In genomic region chr16:17809711-17810110, GRCm38 (mm10) we compare ENCODE assay signal across 9 mouse cellular contexts. TPM values are rescaled to one million over a fixed set of nuclear protein-coding genes. Genes with fewer than 3 reads are reported as not detected.
DNase-seq lines count a peak whose midpoint lies in the region; ATAC-seq lines count a peak whose summit lies in the region.
"Had no signal": no experiment of that assay in that cellular context is flagged by ENCODE, and none has a peak within 500 bp of the region (broad histone marks: within the 10 kb centered on the region; RNA-seq: fewer than 3 reads in every experiment).

No protein-coding gene starts in this region.

- peaks cover 7% of the 10 kb centered on the region; the same call in 1 of the 2 replicates for H3K36me3 ChIP-seq in kidney, embryonic 14.5 days (ENCODE audit: control insufficient read depth, insufficient read depth, low read length)
- no peaks in the 10 kb centered on the region; the same call in 1 of the 2 replicates for H3K36me3 ChIP-seq in embryonic facial prominence, embryonic 15.5 days

- no peak overlapping the region for H3K4me3 ChIP-seq in kidney, embryonic 14.5 days (ENCODE audit: low read length)
- no peak overlapping the region for H3K4me3 ChIP-seq in embryonic facial prominence, embryonic 15.5 days (replicated peaks)

- intact Hi-C loops in heart, postnatal 10 days (cut with DNase I), result loop anchor here (5.0 kb wide), 1 partner anchor 37 kb away; no protein-coding TSS in a partner anchor

- peaks cover 16% of the 10 kb centered on the region for H3K27me3 ChIP-seq in kidney, embryonic 14.5 days (ENCODE audit: control insufficient read depth, insufficient read depth, low read length)
- peaks cover 12% of the 10 kb centered on the region for H3K27me3 ChIP-seq in embryonic facial prominence, embryonic 15.5 days

- no peak overlapping the region for H3K9ac ChIP-seq in kidney, embryonic 14.5 days (ENCODE audit: low read depth, low read length)
- H3K9ac ChIP-seq in embryonic facial prominence, embryonic 15.5 days, result no peak overlapping the region

- peaks cover 31% of the 10 kb centered on the region for H3K4me1 ChIP-seq in kidney, embryonic 14.5 days (ENCODE audit: control insufficient read depth, insufficient read depth, low read length)
- peaks cover 69% of the 10 kb centered on the region for H3K4me1 ChIP-seq in embryonic facial prominence, embryonic 15.5 days

- 33% methylated on average over 7 of the region's 7 CpGs for WGBS in kidney, embryonic 14.5 days
- 12% methylated on average over 7 of the region's 7 CpGs for whole genome bisulfite sequencing in embryonic facial prominence, embryonic 15.5 days

- H3K9me3 ChIP-seq in kidney, embryonic 14.5 days (ENCODE audit: control insufficient read depth, low read length), result no peaks in the 10 kb centered on the region
- no peaks in the 10 kb centered on the region for H3K9me3 ChIP-seq in embryonic facial prominence, embryonic 15.5 days (replicated peaks)

- H3K4me2 ChIP-seq in kidney, embryonic 14.5 days (replicated peaks; ENCODE audit: low read depth, low read length), result no peak overlapping the region
- H3K4me2 ChIP-seq in embryonic facial prominence, embryonic 15.5 days (replicated peaks), result 0 out of 2 replicates have a peak overlapping the region, but pooled peaks have one; percentile 15

- no peak overlapping the region for H3K27ac ChIP-seq in kidney, embryonic 14.5 days (ENCODE audit: low read depth, low read length)
- peak overlapping the region; percentile 91 for H3K27ac ChIP-seq in embryonic facial prominence, embryonic 15.5 days (replicated peaks)

- 0 out of 2 replicates have a peak, but pooled peaks have one; percentile 6 for ATAC-seq in kidney, embryonic 14.5 days (ENCODE audit: low FRiP score, low TSS enrichment)
- peak; percentile 85 for ATAC-seq in embryonic facial prominence, embryonic 15.5 days (ENCODE audit: insufficient number of reproducible peaks, low FRiP score, low TSS enrichment, low read depth)
- no peak for ATAC-seq in monocyte, adult 5-6 weeks (replicated peaks; ENCODE audit: insufficient number of reproducible peaks, low FRiP score, low TSS enrichment, poor library complexity, severe bottlenecking)

- no peak for DNase-seq in kidney, postnatal 36 days
- DNase-seq in heart, postnatal 10 days, result peak; percentile 69 to 78
- peak; percentile 88 for DNase-seq in lung, postnatal 10 days
- DNase-seq in adrenal gland, postnatal 4 days (ENCODE audit: low spot score in 2 of 2), result no peak
- DNase-seq in adrenal gland, adult 2 months, result no peak

RNA-seq across cellular contexts. Expression of gene Scarf2, which starts 12.6 kb away (rescaled TPM):
- 17.2 and 19.6 TPM in 2 replicates for polyA plus RNA-seq in kidney, embryonic 14.5 days (2014; fragmentation: Nextera tagmentation; extraction: Ambion mirVana)
- polyA plus RNA-seq in embryonic facial prominence, embryonic 15.5 days (2015; fragmentation: Nextera tagmentation; extraction: Ambion mirVana), result 40.7 and 43.4 TPM in 2 replicates
- 10 to 100 TPM; 15.1 to 16.0 TPM for total RNA-seq in heart, postnatal 10 days (2021)
- total RNA-seq in monocyte, adult 5-6 weeks (2017), result 0.19 to 0.21 TPM in 2 of 3 replicates, not detected in the other
- 10 to 100 TPM; 29.3 to 33.9 TPM for total RNA-seq in adrenal gland, postnatal 4 days (2021)
- 10 to 100 TPM in 1 of 2 experiments, 1 to 10 TPM in 1; 8.4 to 15.9 TPM for total RNA-seq in adrenal gland, adult 2 months (2021)
- polyA plus RNA-seq in adrenal gland, adult 2 months (2012; rRNA removed), result 61.7 and 75.1 TPM in 2 replicates

RNA-seq across cellular contexts. Expression of gene B830017H08Rik, which starts 23.2 kb away (rescaled TPM):
- not detected in 2 replicates for polyA plus RNA-seq in kidney, embryonic 14.5 days (2014; fragmentation: Nextera tagmentation; extraction: Ambion mirVana)
- polyA plus RNA-seq in embryonic facial prominence, embryonic 15.5 days (2015; fragmentation: Nextera tagmentation; extraction: Ambion mirVana), result 0.30 and 0.52 TPM in 2 replicates
- total RNA-seq in heart, postnatal 10 days (2021), result under 1 TPM in 1 of 2 experiments, not detected in 1; 0.22 TPM
- not detected in 3 replicates for total RNA-seq in monocyte, adult 5-6 weeks (2017)
- under 1 TPM in 1 of 2 experiments, not detected in 1; 0.62 TPM for total RNA-seq in adrenal gland, postnatal 4 days (2021)
- not detected for total RNA-seq in adrenal gland, adult 2 months (2021)
- not detected in 2 replicates for polyA plus RNA-seq in adrenal gland, adult 2 months (2012; rRNA removed)
- total RNA-seq: heart, postnatal 36 days had no signal

RNA-seq across cellular contexts. Expression of gene Car15, which starts 28.5 kb away (rescaled TPM):
- polyA plus RNA-seq in kidney, embryonic 14.5 days (2014; fragmentation: Nextera tagmentation; extraction: Ambion mirVana), result 2.7 and 2.9 TPM in 2 replicates
- polyA plus RNA-seq in embryonic facial prominence, embryonic 15.5 days (2015; fragmentation: Nextera tagmentation; extraction: Ambion mirVana), result 2.8 and 3.9 TPM in 2 replicates
- total RNA-seq in heart, postnatal 10 days (2021), result 1 to 10 TPM; 1.4 TPM
- 0.43 to 7.7 TPM (median 6.5 TPM) in 3 replicates for total RNA-seq in monocyte, adult 5-6 weeks (2017)
- total RNA-seq in adrenal gland, postnatal 4 days (2021), result 1 to 10 TPM; 2.9 to 8.8 TPM
- 1 to 10 TPM; 1.7 to 3.8 TPM for total RNA-seq in adrenal gland, adult 2 months (2021)
- 5.1 and 5.5 TPM in 2 replicates for polyA plus RNA-seq in adrenal gland, adult 2 months (2012; rRNA removed)

RNA-seq across cellular contexts. Expression of gene Klhl22, which starts 50.3 kb away (rescaled TPM):
- polyA plus RNA-seq in kidney, embryonic 14.5 days (2014; fragmentation: Nextera tagmentation; extraction: Ambion mirVana), result 42.6 and 70.3 TPM in 2 replicates
- polyA plus RNA-seq in embryonic facial prominence, embryonic 15.5 days (2015; fragmentation: Nextera tagmentation; extraction: Ambion mirVana), result 91.5 and 93.4 TPM in 2 replicates
- 10 to 100 TPM; 26.9 to 27.6 TPM for total RNA-seq in heart, postnatal 10 days (2021)
- total RNA-seq in monocyte, adult 5-6 weeks (2017), result 5.0 to 8.2 TPM (median 6.7 TPM) in 3 replicates
- total RNA-seq in adrenal gland, postnatal 4 days (2021), result 10 to 100 TPM; 52.3 TPM
- 10 to 100 TPM; 45.5 to 49.8 TPM for total RNA-seq in adrenal gland, adult 2 months (2021)
- polyA plus RNA-seq in adrenal gland, adult 2 months (2012; rRNA removed), result 55.3 and 68.2 TPM in 2 replicates

Comparison
In these comparisons a context has a peak if more than half of its experiments do, and no peak if none do; other contexts are left out.
1. DNase-seq: peak in heart, postnatal 10 days (2 of 2) and lung, postnatal 10 days (single experiment); none in kidney, postnatal 36 days (0 of 2), adrenal gland, postnatal 4 days (0 of 2) and adrenal gland, adult 2 months (single experiment).